Mouse (Mus musculus) frontal cortex, adult 2 months (tissue): ENCODE measurements at regions not wholly inside any gene's neighbourhood (a gene's known extent, or its start where the extent isn't known, plus 50 kb on each side); places are given as distances from the start of the nearest gene placed in this dataset.
"Not testable (repeated sequence)": the region's sequence is repeated elsewhere in the genome, so short reads cannot be mapped to it uniquely, and the experiment has no call there.

Experiments used
- DNase-seq, 2 experiments: peaks; one replicate each; pipeline ENCODE4 v3.0.0; 2022; ENCODE audit warnings: low spot score in 1 of 2; ENCODE audit errors: extremely low spot score in 1 of 2

- DNase-seq: no peak
Observed at GRCm38 (mm10) chr17:16571403-16571802, 492.5 kb upstream of the Zfp960 start.

DNA sequence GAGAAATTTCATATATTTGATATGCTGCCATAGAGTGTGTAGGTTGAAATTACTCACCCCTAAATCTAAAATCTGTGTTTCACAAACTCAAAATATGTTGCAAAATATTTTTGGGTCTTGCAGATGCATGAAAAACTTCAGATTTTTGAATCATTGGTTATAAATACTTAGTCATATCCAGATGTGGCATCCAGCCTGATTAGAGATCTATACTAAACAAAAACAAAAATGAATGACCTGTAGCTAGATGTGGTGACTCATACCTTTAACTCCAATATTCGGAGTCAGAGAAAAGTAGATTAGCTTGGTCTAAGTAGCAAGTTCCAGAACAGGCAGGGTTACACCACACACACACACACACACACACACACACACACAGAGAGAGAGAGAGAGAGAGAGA, 475.1 kb upstream of the Zfp960 start:
- no peak for DNase-seq

DNA sequence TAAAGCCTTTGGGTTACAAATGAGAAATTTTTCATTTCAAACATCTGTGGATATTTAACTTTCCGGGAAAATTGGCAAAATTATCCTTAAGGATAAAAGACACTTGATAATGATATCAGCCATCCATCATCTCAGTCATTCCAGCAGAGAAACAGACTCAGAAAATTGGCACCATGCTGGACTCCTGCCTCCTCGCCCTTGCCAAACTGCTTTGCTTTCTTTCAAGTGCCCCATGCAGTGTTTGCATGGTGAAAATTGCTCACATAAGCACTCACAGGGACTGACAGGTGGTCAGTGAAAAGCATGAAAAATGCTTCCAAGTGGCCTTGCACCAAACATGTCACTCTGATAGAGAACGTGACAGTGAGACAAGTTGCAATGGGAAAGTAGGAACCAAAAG, 464.2 kb upstream of the Zfp960 start:
- no peak for DNase-seq

DNA sequence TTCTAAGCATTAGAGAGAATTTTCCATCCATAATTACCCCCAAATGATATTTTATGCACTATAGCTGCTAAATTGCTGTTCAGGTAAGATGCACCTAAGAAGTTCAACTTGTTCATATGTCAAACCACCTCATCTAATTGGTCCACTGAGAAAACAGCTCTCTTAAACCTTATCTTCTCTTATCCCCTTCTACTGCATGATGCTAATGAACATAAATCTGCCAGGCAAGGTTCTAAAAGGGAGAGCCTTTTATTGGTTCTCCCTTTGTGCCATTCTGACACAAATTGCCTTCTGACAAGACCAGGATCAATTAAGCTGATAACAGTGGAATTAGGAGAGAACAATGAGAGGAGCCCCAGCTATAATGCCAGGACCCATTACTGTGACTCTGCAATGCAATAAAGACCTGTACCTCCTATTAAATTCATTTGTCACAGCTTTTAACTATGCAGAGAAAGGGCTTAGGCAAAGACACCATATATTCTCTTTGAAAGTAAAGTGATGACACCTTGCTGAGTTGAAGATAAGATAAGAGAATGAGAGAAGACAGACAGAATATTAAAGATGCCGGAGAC, 451.4 kb upstream of the Zfp960 start:
- no peak for DNase-seq

- DNase-seq: no peak
Observed at GRCm38 (mm10) chr17:16621931-16622556, 441.9 kb upstream of the Zfp960 start.

GRCm38 (mm10) chr17:16629854-16630253, 434.1 kb upstream of the Zfp960 start:
- no peak for DNase-seq

DNA sequence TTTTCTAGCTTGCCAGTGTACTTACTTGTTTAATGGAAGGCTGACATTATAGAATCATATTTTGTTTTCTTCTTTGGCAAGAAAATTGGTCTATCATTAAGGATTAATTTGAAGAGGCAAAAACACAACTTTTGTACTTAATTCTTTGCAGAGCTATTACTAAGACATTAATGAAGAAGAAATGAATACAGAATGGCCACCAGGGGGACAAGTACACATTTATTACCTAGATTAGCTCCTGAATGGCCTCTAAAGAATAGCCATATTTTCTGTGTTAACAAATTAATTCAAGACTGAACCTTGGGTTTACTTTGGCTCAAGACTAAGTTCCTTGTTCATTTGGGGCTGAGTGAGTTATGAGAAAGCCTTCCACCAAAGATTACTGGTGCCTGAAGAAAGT, 430.5 kb upstream of the Zfp960 start:
- DNase-seq: no peak

DNA sequence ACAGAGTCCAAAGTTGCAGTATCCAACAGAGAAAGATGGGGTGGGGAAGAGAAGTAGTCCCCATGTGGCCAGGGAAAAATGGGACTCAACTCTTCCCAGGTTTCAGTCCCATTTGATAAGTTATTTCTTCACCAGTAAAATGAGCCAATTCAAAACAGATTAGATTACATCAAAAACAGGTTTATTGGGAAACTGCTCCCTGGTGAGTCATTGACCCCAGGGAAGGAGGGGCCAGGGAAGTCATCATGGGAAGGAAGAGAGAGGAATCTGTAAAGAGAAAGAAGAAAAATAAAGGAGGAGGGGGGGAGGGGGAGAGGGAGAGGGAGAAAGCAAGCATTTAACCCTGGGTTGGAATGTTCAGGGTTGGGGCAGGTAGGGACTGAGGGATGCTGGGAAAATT, 426.4 kb upstream of the Zfp960 start:
- no peak for DNase-seq

DNA sequence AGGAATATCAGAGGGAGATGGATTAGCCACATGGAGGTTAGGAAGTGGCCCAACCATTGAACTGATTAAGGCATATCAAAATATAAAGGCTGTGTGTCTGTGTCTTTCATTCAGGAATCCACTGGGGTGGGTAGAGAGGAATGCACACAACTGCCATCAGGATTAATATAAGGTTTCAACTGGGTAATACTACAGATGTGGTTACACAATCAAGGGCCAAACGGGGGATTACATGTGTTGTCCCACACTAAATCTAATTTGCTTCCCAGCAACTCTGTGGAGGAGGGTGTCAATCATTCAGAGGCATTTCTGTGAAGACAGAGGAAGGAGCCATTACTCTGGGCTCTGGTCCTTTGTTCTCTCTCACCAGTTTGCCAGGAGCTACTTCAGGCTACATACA, 416.0 kb upstream of the Zfp960 start:
- no peak for DNase-seq

DNA sequence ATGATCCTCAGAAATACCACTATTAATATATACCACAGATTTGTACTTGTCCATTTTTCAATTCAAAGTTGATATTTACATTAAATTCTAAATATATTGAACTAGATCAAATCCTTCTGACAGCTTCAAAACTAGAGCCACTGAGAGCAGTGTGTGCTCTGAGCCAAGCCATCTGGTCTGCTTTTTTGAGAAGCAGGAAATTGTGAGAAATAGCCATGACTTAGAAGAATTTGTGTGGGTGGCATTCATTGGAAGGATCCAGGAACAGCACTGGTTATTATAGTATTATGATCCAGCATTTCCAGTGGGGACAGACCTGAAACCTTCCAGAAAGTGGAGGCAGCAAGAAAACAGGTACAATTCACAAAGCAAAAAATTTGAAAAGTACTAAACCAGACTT, 398.7 kb upstream of the Zfp960 start:
- DNase-seq: peak; percentile 11 to 60

- peak in 1 of 2 experiments; percentile 24 for DNase-seq
Observed at GRCm38 (mm10) chr17:16667606-16668005, 396.3 kb upstream of the Zfp960 start.

DNA sequence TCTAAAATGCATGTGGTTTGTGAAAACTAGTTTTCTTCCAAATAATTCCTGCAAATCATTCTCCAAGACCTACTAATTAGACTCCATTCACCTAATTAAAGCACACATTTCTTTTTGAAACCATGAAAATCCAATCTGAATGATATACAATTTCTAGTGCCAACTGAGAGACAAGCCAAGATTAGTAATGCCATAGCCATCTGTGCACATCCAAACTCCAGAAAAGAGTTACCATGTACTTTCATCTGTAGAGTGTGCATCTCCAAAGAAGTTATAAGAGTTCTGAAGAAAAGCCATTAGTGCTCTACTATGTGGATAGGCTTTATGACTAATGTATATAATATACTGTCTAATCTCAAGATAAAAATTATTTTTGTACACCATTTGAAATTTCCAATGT, 359.7 kb upstream of the Zfp960 start:
- DNase-seq: peak in 1 of 2 experiments; percentile 0

GRCm38 (mm10) chr17:16705890-16706289, 358.0 kb upstream of the Zfp960 start:
- no peak for DNase-seq

DNA sequence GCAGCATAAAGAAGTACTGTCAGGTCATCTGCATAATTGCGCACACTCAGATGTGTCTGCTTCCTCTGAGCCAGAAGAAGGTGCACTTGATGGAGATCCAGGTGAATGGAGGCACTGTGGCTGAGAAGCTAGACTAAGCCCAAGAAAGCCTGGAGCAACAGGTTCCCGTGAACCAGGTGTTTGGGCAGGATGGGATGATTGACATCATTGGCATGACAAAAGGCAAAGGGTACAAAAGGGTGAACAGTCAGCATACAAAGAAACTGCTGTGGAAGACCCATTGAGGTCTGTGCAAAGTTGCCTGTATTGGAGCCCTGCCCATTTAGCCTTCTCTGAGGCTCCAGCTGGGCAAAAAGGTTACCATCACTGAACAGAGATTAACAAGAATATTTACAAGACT, 337.0 kb upstream of the Zfp960 start:
- no peak for DNase-seq

DNA sequence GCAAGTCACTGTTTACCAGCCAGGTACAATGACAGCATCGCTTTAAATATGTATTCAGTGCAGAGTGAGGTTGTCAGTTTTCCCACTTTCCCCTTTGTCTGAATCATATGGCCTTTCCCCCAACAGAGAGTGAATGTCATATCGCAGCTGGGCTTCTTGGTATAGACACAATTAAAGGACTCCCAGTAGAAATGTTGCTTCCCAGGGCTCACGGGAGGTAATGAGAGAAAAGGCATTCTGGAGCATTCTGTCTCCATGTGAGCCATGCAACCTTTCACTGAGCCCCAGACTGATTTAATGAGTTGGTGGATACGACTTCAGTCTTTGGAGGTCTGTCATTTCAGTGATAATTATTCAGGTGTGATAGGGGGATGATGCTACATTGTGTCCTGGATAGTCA, 310.8 kb upstream of the Zfp960 start:
- DNase-seq: no peak

DNA sequence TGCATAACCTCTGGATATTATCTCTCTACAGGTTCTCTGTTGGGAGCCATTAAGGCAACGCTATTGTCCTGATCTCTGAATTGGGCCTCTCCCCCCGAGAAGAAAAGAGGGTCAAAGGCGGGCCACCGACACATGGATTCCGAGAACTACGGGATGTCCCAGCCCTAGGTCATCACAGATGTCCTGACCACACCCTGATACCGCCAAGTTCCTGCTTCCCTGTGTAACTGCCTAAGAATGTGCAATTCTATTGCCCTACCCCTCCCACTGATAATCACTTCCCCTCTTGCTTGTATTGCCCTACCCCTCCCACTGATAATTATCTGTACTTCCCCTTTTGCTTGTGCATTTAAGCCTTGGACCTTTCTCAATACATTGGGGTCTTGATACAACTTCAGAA, 293.3 kb upstream of the Zfp960 start:
- DNase-seq: not testable (repeated sequence)

GRCm38 (mm10) chr17:16798316-16798715, 265.6 kb upstream of the Zfp960 start:
- DNase-seq: no peak

- DNase-seq: no peak
Observed at GRCm38 (mm10) chr17:16804986-16805385, 258.9 kb upstream of the Zfp960 start.

DNA sequence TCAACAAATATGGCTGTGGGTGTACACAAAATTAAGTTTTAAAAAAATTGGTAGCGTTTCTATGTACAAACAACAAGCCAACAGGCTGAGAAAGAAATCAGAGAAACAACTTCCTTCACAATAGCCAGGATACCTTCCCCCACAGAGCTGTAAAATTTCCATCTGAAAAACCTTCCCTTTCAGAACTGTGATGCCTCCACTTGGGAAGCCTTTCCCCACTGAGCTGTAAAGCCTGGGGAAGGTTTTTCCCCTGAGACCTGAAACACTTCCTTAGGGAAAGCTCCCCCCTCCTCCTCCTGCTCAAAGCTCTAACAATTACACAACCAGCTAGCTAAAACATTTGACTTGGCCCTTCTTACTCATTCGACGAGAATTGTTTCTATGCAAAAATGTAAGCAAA, 245.5 kb upstream of the Zfp960 start:
- DNase-seq: no peak

DNA sequence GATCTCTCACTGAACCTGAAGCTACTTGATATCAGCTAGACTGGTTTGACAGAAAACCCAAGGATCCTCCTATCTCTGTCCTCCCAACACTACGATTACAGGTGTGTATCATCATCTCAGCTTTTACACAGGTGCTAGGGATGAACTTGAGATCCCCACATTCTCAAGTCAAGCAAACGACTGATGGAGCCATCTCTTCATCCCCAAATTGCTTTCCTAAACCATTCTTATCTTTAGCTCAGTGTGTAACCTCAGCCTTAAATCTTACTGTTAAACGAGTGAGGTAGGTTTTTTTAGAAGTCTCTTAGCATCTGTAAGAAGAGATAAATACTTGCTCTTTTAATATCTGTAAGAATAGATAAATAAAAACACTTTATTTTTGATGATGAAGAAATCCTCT, 242.2 kb upstream of the Zfp960 start:
- DNase-seq: no peak

DNA sequence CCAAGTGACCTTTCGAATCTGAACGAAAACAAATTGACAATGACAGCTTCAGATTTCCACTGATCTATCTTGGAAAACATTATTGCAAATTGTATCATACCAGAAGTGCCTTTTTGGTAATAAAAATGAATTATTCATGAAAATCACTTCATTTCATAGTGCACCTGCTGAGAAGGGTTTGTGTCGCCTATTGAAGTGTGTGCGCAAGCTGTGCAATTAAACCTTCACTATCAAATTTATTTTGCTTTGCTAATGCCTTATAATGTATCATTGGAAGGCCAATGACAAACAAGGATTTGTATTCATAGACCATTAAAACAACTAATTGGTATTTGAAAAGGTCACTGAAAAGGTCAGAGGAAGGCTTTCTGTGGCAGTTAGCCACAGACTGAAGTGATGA, 224.8 kb upstream of the Zfp960 start:
- DNase-seq: no peak

DNA sequence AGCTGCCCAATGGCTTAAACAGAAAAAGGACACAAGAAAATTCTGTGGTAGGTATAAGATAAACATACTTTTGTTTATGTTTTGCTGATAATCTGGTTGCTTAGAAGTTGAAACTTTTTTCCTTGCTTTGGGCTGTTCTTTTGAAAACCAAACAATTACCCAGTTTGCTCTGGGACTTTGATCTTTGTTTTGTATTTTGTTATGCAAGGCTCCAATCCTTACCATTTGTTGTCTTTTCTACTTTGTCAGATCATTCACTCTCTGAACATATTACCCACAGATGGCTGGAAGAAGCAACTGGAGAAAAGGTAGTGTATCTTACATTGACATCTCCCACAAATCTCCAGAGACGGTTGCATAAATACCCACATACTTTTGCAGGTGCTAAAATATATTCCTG, 203.1 kb upstream of the Zfp960 start:
- no peak for DNase-seq

GRCm38 (mm10) chr17:16900791-16901190, 163.1 kb upstream of the Zfp960 start:
- DNase-seq: peak; percentile 5 to 75
